Mouse (Mus musculus): ENCODE results near the gene Fosl2.

- TF ChIP-seq CTCF (IDR thresholded peaks at IDR 0.05; ENCODE audit: low read depth) = no peak
- TF ChIP-seq EP300 (IDR thresholded peaks at IDR 0.05; ENCODE audit: low read depth) = no peak
Measured at GRCm38 (mm10) chr5:32092281-32092680, 43.3 kb upstream of the Fosl2 start.
